Mouse (Mus musculus) olfactory bulb, adult 2 months (tissue): ENCODE results near the gene Skida1.

ENCODE experiments used
- CTCF ChIP-seq: fragments of 200-500 bp; IDR thresholded peaks from 2 replicates; pipeline ENCODE4 v1.5.1; 2012; ENCODE audit warnings: low read depth, mild to moderate bottlenecking, low read length, moderate library complexity; ENCODE audit not compliant: insufficient read depth
- POLR2A ChIP-seq: fragments of 200-500 bp; IDR thresholded peaks from 2 replicates; pipeline ENCODE4 v1.6.1; 2012; ENCODE audit warnings: mild to moderate bottlenecking, low read depth, low read length, moderate library complexity; ENCODE audit not compliant: insufficient read depth

DNA sequence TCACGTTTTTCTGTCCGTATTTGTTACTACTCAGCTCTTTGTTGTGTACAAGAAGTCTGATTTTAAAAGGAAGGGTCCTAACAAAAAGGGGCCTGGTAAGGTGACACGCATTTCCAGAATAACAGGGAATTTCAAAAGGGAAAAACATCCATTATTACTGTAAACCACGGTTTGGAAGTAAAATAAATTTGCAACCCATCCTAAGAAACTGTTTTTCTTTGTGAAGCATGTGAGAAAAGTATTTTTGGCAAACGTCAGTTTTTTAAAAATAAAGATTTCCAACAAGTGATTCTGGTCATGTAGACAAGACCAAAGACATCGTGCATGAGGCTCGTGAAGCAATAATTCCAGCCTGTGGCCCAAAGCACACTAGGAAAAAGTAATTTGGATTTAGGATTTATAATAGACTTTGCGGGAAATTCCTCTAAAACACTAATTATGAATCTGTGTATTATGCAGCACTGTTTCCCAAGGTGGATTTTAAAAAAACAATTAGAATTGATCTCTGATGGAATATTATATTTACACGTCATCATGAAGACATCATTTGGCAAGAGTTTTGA lies 9.4 kb upstream of the Skida1 start:
- TF ChIP-seq POLR2A (no peak), CTCF (no peak)
